Mouse (Mus musculus) liver, embryonic 14.5 days (tissue): ENCODE measurements at regions not wholly inside any gene's neighbourhood (a gene's known extent, or its start where the extent isn't known, plus 50 kb on each side); places are given as distances from the start of the nearest gene placed in this dataset.
"Not testable (repeated sequence)": the region's sequence is repeated elsewhere in the genome, so short reads cannot be mapped to it uniquely, and the experiment has no call there.

ENCODE experiments used
- CTCF ChIP-seq: IDR thresholded peaks from 2 replicates; pipeline ENCODE4 v1.5.1; 2016; ENCODE audit warnings: antibody characterized with exemption, low read depth, control low read depth
- EP300 ChIP-seq: IDR thresholded peaks from 2 replicates; pipeline ENCODE4 v1.6.1; 2016; ENCODE audit warnings: antibody characterized with exemption, low read depth

- TF ChIP-seq CTCF, EP300: not testable (repeated sequence)
Measured at GRCm38 (mm10) chr3:9072471-9072870, 537.4 kb downstream of the Zfp704 start.
